Comparison of ENCODE assay signal across 8 mouse cellular contexts in genomic region chr2:168230773-168231470, GRCm38 (mm10). TPM values are rescaled to one million over a fixed set of nuclear protein-coding genes. Genes with fewer than 3 reads are reported as not detected.
DNase-seq lines count a peak whose midpoint lies in the region; ATAC-seq and TF ChIP-seq lines count a peak whose summit lies in the region.

No protein-coding gene starts in this region.

- 2% methylated on average over 100 of the region's 105 CpGs for WGBS in heart, embryonic 11.5 days (ENCODE audit: insufficient replicate concordance)
- WGBS in hindbrain, embryonic 10.5 days, result 3% methylated on average over 105 of the region's 105 CpGs
- 3% methylated on average over 105 of the region's 105 CpGs for WGBS in liver, adult 2 months
- WGBS in midbrain, postnatal 0 days, result 5% methylated on average over 92 of the region's 105 CpGs

- no peak for TF ChIP-seq CTCF in liver, adult 2 months (IDR thresholded peaks at IDR 0.05; ENCODE audit: low read depth, low read length)
- no peak for TF ChIP-seq CTCF in midbrain, postnatal 0 days (IDR thresholded peaks at IDR 0.05)

- DNase-seq in heart, adult 8-10 months (ENCODE audit: low spot score), result no peak
- DNase-seq in ES-E14 (ENCODE audit: low read depth, low spot score), result no peak
- peak; percentile 24 to 40 for DNase-seq in cerebellum, postnatal 36 days
- peak; percentile 16 for DNase-seq in hindbrain, embryonic 10.5 days (ENCODE audit: low spot score)
- no peak for DNase-seq in liver, adult 2 months (ENCODE audit: extremely low read depth, low read depth, low spot score)
- DNase-seq in midbrain, postnatal 0 days (ENCODE audit: low spot score), result peak; percentile 19
- no peak for DNase-seq in ovary, postnatal 10 days (ENCODE audit: low spot score)

- ATAC-seq in heart, embryonic 11.5 days (replicated peaks; ENCODE audit: insufficient number of reproducible peaks, low FRiP score, low TSS enrichment), result peak; percentile 62
- peak; percentile 74 for ATAC-seq in midbrain, postnatal 0 days (ENCODE audit: low FRiP score)

- peak overlapping the region; percentile 90 for H3K9ac ChIP-seq in heart, embryonic 11.5 days (ENCODE audit: low read depth, low read length)
- H3K9ac ChIP-seq in ES-E14 (ENCODE audit: insufficient read depth, low read depth, low read length, poor library complexity, severe bottlenecking), result peak overlapping the region; percentile 95
- peak overlapping the region; percentile 92 for H3K9ac ChIP-seq in liver, adult 2 months (ENCODE audit: low read depth, low read length)
- H3K9ac ChIP-seq in midbrain, postnatal 0 days (replicated peaks; ENCODE audit: low read length, poor library complexity, severe bottlenecking), result peak overlapping the region; percentile 92

- peak overlapping the region; percentile 89 for H3K4me2 ChIP-seq in heart, embryonic 11.5 days
- H3K4me2 ChIP-seq in midbrain, postnatal 0 days (ENCODE audit: low read depth, low read length, poor library complexity, severe bottlenecking), result peak overlapping the region; percentile 98

- peaks cover 22% of the 10 kb centered on the region for H3K4me1 ChIP-seq in heart, embryonic 11.5 days (ENCODE audit: control insufficient read depth, insufficient read depth, low read length)
- H3K4me1 ChIP-seq in ES-E14 (ENCODE audit: control insufficient read depth in 2 of 2, insufficient read depth in 2 of 2, low read length in 2 of 2, poor library complexity in 1 of 2), result no peaks in the 10 kb centered on the region; a peak in 1 of 4 replicates
- H3K4me1 ChIP-seq in hindbrain, embryonic 10.5 days (replicated peaks), result peaks cover 37% of the 10 kb centered on the region
- peaks cover 15% of the 10 kb centered on the region for H3K4me1 ChIP-seq in liver, adult 2 months (ENCODE audit: control insufficient read depth, insufficient read depth, low read length)
- peaks cover 11% of the 10 kb centered on the region for H3K4me1 ChIP-seq in midbrain, postnatal 0 days (ENCODE audit: insufficient read depth, low read length)

- no peak for TF ChIP-seq POLR2A in liver, adult 2 months (IDR thresholded peaks at IDR 0.05; ENCODE audit: extremely low read depth, insufficient read depth, low read length)

- H3K36me3 ChIP-seq in heart, embryonic 11.5 days (ENCODE audit: control insufficient read depth, insufficient read depth, low read length), result peaks cover 2% of the 10 kb centered on the region; the same call in 1 of the 2 replicates
- peaks cover 5% of the 10 kb centered on the region; the same call in 1 of the 2 replicates for H3K36me3 ChIP-seq in ES-E14 (ENCODE audit: control insufficient read depth, insufficient read depth, low read length, poor library complexity, severe bottlenecking)
- peaks cover 55% of the 10 kb centered on the region for H3K36me3 ChIP-seq in hindbrain, embryonic 10.5 days
- H3K36me3 ChIP-seq in liver, adult 2 months (ENCODE audit: control insufficient read depth, insufficient read depth, low read length), result peaks cover 11% of the 10 kb centered on the region
- peaks cover 8% of the 10 kb centered on the region; the same call in 1 of the 2 replicates for H3K36me3 ChIP-seq in midbrain, postnatal 0 days (ENCODE audit: insufficient read depth, low read length)

- H3K9me3 ChIP-seq in heart, embryonic 11.5 days (replicated peaks; ENCODE audit: control insufficient read depth, low read length), result no peaks in the 10 kb centered on the region
- no peaks in the 10 kb centered on the region for H3K9me3 ChIP-seq in ES-E14 (ENCODE audit: control insufficient read depth, insufficient read depth, low read depth, low read length)
- no peaks in the 10 kb centered on the region for H3K9me3 ChIP-seq in hindbrain, embryonic 10.5 days
- no peaks in the 10 kb centered on the region for H3K9me3 ChIP-seq in midbrain, postnatal 0 days (ENCODE audit: low read length)

- in situ Hi-C loops in ES-E14 (cut with MboI; ENCODE audit: low sequenced_read_pairs in 2 of 2, unreplicated experiment in 2 of 2), result no loop called here

- peak overlapping the region; percentile 98 for H3K4me3 ChIP-seq in heart, embryonic 11.5 days (ENCODE audit: low read depth, low read length)
- H3K4me3 ChIP-seq in ES-E14 (ENCODE audit: insufficient read depth in 1 of 2, low read depth in 1 of 2, low read length in 2 of 2, poor library complexity in 1 of 2, severe bottlenecking in 1 of 2), result peak overlapping the region; percentile 75 to 96
- H3K4me3 ChIP-seq in hindbrain, embryonic 10.5 days, result peak overlapping the region; percentile 100
- peak overlapping the region; percentile 94 for H3K4me3 ChIP-seq in liver, adult 2 months (ENCODE audit: insufficient read depth, low read depth, low read length)
- peak overlapping the region; percentile 99 for H3K4me3 ChIP-seq in midbrain, postnatal 0 days (ENCODE audit: low read depth, low read length)

- H3K79me2 ChIP-seq in liver, adult 2 months (ENCODE audit: control insufficient read depth, insufficient read depth, low read length), result peaks cover 36% of the 10 kb centered on the region

- peak overlapping the region; percentile 93 for H3K27ac ChIP-seq in heart, embryonic 11.5 days (ENCODE audit: low read depth, low read length)
- H3K27ac ChIP-seq in ES-E14 (ENCODE audit: insufficient read depth, low read depth, low read length, poor library complexity, severe bottlenecking), result no peak overlapping the region; the same call in 1 of the 2 replicates
- peak overlapping the region; percentile 98 for H3K27ac ChIP-seq in hindbrain, embryonic 10.5 days
- H3K27ac ChIP-seq in liver, adult 2 months (replicated peaks; ENCODE audit: insufficient read depth, low read depth, low read length), result peak overlapping the region; percentile 92
- H3K27ac ChIP-seq in midbrain, postnatal 0 days (ENCODE audit: low read depth, low read length), result peak overlapping the region; percentile 91

- no peaks in the 10 kb centered on the region for H3K27me3 ChIP-seq in heart, embryonic 11.5 days (ENCODE audit: control insufficient read depth, insufficient read depth, low read length)
- H3K27me3 ChIP-seq in hindbrain, embryonic 10.5 days (ENCODE audit: insufficient read depth, poor library complexity, severe bottlenecking), result no peaks in the 10 kb centered on the region
- H3K27me3 ChIP-seq in liver, adult 2 months (ENCODE audit: control insufficient read depth, insufficient read depth, low read length), result no peaks in the 10 kb centered on the region
- H3K27me3 ChIP-seq in midbrain, postnatal 0 days (ENCODE audit: insufficient read depth, low read length), result no peaks in the 10 kb centered on the region

TF ChIP-seq in ES-E14, 5 proteins besides CTCF, POLR2A, EP300 and RAD21:
- TF ChIP-seq ZC3H11A (IDR thresholded peaks at IDR 0.05; ENCODE audit: borderline replicate concordance, low read depth, low read length) (no peak), HCFC1 (IDR thresholded peaks at IDR 0.05; ENCODE audit: borderline replicate concordance, insufficient read depth, low read length) (0 out of 2 replicates have a peak, but pooled peaks have one; percentile 3)

RNA-seq across cellular contexts. Expression of gene Mocs3, which starts 0.5 kb away (rescaled TPM):
- 4.1 and 4.5 TPM in 2 replicates for polyA plus RNA-seq in heart, embryonic 11.5 days (2014; fragmentation: Nextera tagmentation; extraction: Ambion mirVana)
- 1 to 10 TPM; 7.3 to 9.7 (median 7.8) TPM for total RNA-seq in heart, adult 8-10 months (2022)
- 10.7 and 12.1 TPM in 2 replicates for total RNA-seq in ES-E14 (2012; rRNA removed)
- polyA plus RNA-seq in hindbrain, embryonic 10.5 days (2016; fragmentation: Nextera tagmentation; extraction: Ambion mirVana), result 7.0 and 7.6 TPM in 2 replicates
- 5.9 and 6.6 TPM in 2 replicates for total RNA-seq in liver, adult 2 months (2014; rRNA removed)
- polyA plus RNA-seq in liver, adult 2 months (2012; rRNA removed), result 14.8 and 16.8 TPM in 2 replicates
- total RNA-seq in midbrain, postnatal 0 days (2014; rRNA removed), result 19.3 and 20.9 TPM in 2 replicates
- 7.4 and 7.5 TPM in 2 replicates for polyA plus RNA-seq in midbrain, postnatal 0 days (2015; fragmentation: Nextera tagmentation; extraction: Ambion mirVana)

RNA-seq across cellular contexts. Expression of gene Dpm1, which starts 0.5 kb away (rescaled TPM):
- 74.5 and 85.1 TPM in 2 replicates for polyA plus RNA-seq in heart, embryonic 11.5 days (2014; fragmentation: Nextera tagmentation; extraction: Ambion mirVana)
- total RNA-seq in heart, adult 8-10 months (2022), result 10 to 100 TPM; 63.2 to 95.5 (median 78.2) TPM
- total RNA-seq in ES-E14 (2012; rRNA removed), result 40.1 and 47.3 TPM in 2 replicates
- polyA plus RNA-seq in hindbrain, embryonic 10.5 days (2016; fragmentation: Nextera tagmentation; extraction: Ambion mirVana), result 72.3 and 78.8 TPM in 2 replicates
- 37.7 and 51.0 TPM in 2 replicates for total RNA-seq in liver, adult 2 months (2014; rRNA removed)
- polyA plus RNA-seq in liver, adult 2 months (2012; rRNA removed), result 30.8 and 31.1 TPM in 2 replicates
- 11.4 and 30.0 TPM in 2 replicates for total RNA-seq in midbrain, postnatal 0 days (2014; rRNA removed)
- polyA plus RNA-seq in midbrain, postnatal 0 days (2015; fragmentation: Nextera tagmentation; extraction: Ambion mirVana), result 87.9 and 97.2 TPM in 2 replicates

RNA-seq across cellular contexts. Expression of gene Gm20716, which starts 0.8 kb away (rescaled TPM):
- 17.2 and 19.4 TPM in 2 replicates for polyA plus RNA-seq in heart, embryonic 11.5 days (2014; fragmentation: Nextera tagmentation; extraction: Ambion mirVana)
- total RNA-seq in heart, adult 8-10 months (2022), result 10 to 100 TPM; 16.1 to 23.2 (median 19.1) TPM
- total RNA-seq in ES-E14 (2012; rRNA removed), result 37.3 and 41.7 TPM in 2 replicates
- 15.6 and 16.7 TPM in 2 replicates for polyA plus RNA-seq in hindbrain, embryonic 10.5 days (2016; fragmentation: Nextera tagmentation; extraction: Ambion mirVana)
- 25.8 and 26.4 TPM in 2 replicates for total RNA-seq in liver, adult 2 months (2014; rRNA removed)
- 2.3 and 2.4 TPM in 2 replicates for polyA plus RNA-seq in liver, adult 2 months (2012; rRNA removed)
- total RNA-seq in midbrain, postnatal 0 days (2014; rRNA removed), result 43.2 and 47.1 TPM in 2 replicates
- polyA plus RNA-seq in midbrain, postnatal 0 days (2015; fragmentation: Nextera tagmentation; extraction: Ambion mirVana), result 15.7 and 16.0 TPM in 2 replicates

RNA-seq across cellular contexts. Expression of gene Adnp, which starts 24.0 kb away (rescaled TPM):
- 5.5 and 6.1 TPM in 2 replicates for polyA plus RNA-seq in heart, embryonic 11.5 days (2014; fragmentation: Nextera tagmentation; extraction: Ambion mirVana)
- total RNA-seq in heart, adult 8-10 months (2022), result 10 to 100 TPM; 23.1 to 24.3 (median 23.7) TPM
- total RNA-seq in ES-E14 (2012; rRNA removed), result 13.2 and 15.9 TPM in 2 replicates
- polyA plus RNA-seq in hindbrain, embryonic 10.5 days (2016; fragmentation: Nextera tagmentation; extraction: Ambion mirVana), result 2.3 and 2.7 TPM in 2 replicates
- total RNA-seq in liver, adult 2 months (2014; rRNA removed), result 1.4 and 6.4 TPM in 2 replicates
- 4.6 and 6.8 TPM in 2 replicates for polyA plus RNA-seq in liver, adult 2 months (2012; rRNA removed)
- 24.9 and 56.5 TPM in 2 replicates for total RNA-seq in midbrain, postnatal 0 days (2014; rRNA removed)
- 10.3 and 15.4 TPM in 2 replicates for polyA plus RNA-seq in midbrain, postnatal 0 days (2015; fragmentation: Nextera tagmentation; extraction: Ambion mirVana)

RNA-seq across cellular contexts. Expression of gene Kcng1, which starts 50.6 kb away (rescaled TPM):
- 1.1 and 1.2 TPM in 2 replicates for polyA plus RNA-seq in heart, embryonic 11.5 days (2014; fragmentation: Nextera tagmentation; extraction: Ambion mirVana)
- total RNA-seq in heart, adult 8-10 months (2022), result not detected
- total RNA-seq in ES-E14 (2012; rRNA removed), result 1.3 and 1.9 TPM in 2 replicates
- polyA plus RNA-seq in hindbrain, embryonic 10.5 days (2016; fragmentation: Nextera tagmentation; extraction: Ambion mirVana), result 2.2 and 3.2 TPM in 2 replicates
- total RNA-seq in liver, adult 2 months (2014; rRNA removed), result not detected in 2 replicates
- polyA plus RNA-seq in liver, adult 2 months (2012; rRNA removed), result not detected in 2 replicates
- total RNA-seq in midbrain, postnatal 0 days (2014; rRNA removed), result 0.52 and 2.1 TPM in 2 replicates
- polyA plus RNA-seq in midbrain, postnatal 0 days (2015; fragmentation: Nextera tagmentation; extraction: Ambion mirVana), result 1.8 and 2.8 TPM in 2 replicates

Comparison
In these comparisons a context has a peak if more than half of its experiments do, and no peak if none do; other contexts are left out.
1. DNase-seq: peak in cerebellum, postnatal 36 days (2 of 2), hindbrain, embryonic 10.5 days (single experiment) and midbrain, postnatal 0 days (single experiment); none in heart, adult 8-10 months (single experiment), ES-E14 (single experiment), liver, adult 2 months (single experiment) and ovary, postnatal 10 days (single experiment).
2. Peak in every context shown above with its lines, with median percentiles within 50 percentile points of each other: H3K4me3 ChIP-seq and H3K9ac ChIP-seq.